Mouse (Mus musculus): ENCODE data around the gene Coq8a. TPM values are rescaled to one million over a fixed set of nuclear protein-coding genes. Genes with fewer than 3 reads are reported as not detected.

Gene Coq8a
- polyA plus RNA-seq, 1 experiment from 2014 or later = 2.7 TPM

DNA sequence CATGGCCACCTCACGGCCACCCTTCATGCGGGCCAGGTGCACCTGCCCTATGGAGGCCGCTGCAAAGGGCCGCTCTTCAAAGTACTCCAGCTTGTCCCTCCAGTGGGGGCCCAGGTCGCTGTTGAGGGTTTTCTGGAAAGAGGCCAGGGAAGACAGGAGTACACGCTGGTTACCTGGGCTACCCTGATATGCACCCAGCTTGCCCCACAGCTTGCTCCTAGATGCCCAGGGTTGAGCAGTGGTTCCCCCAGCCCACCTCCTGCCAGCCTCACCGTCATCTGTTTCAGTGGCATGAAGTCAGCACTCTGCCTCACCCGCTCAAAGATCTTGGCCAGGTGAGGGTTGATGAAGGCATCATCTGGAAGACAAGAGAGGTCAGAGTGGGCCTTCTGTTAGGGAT, 29.3 kb downstream of the Coq8a start:
- Histone ChIP-seq H3K4me2 (no peak overlapping the region), H3K4me3 (no peak overlapping the region), H3K27ac (no peak overlapping the region), H3K36me3 (replicated peaks) (no peaks in the 10 kb centered on the region), H3K9me3 (no peaks in the 10 kb centered on the region), H3K9ac (no peak overlapping the region), H3K4me1 (no peaks in the 10 kb centered on the region), H3K27me3 (replicated peaks) (no peaks in the 10 kb centered on the region)
- WGBS = 88% methylated on average over 8 of the region's 8 CpGs
- no peak for ATAC-seq (replicated peaks)

DNA sequence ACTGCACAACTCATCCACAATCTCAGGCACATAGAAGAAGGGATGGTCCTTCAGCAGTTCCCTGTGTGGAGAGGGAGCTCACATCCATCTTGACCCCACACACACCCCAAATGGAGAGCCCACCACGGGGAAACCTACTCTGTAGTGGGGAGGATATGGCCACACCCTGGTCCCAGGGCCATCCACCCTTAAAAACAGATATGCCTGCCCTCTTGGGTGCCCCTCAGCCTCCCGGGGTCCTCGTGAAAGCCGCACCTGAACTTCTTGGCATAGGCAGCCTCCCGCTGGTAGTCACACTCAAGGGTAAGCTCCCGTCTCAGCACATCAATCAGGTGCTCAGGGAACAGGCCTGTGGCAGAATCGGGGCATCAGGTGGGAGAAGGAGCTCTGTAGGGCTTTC, 30.2 kb downstream of the Coq8a start:
- Histone ChIP-seq H3K36me3 (replicated peaks) (no peaks in the 10 kb centered on the region), H3K27me3 (replicated peaks) (no peaks in the 10 kb centered on the region), H3K4me1 (no peaks in the 10 kb centered on the region), H3K27ac (no peak overlapping the region), H3K9me3 (no peaks in the 10 kb centered on the region), H3K4me2 (no peak overlapping the region), H3K9ac (no peak overlapping the region), H3K4me3 (no peak overlapping the region)
- ATAC-seq (replicated peaks) = no peak
- 90% methylated on average over 7 of the region's 7 CpGs for WGBS

DNA sequence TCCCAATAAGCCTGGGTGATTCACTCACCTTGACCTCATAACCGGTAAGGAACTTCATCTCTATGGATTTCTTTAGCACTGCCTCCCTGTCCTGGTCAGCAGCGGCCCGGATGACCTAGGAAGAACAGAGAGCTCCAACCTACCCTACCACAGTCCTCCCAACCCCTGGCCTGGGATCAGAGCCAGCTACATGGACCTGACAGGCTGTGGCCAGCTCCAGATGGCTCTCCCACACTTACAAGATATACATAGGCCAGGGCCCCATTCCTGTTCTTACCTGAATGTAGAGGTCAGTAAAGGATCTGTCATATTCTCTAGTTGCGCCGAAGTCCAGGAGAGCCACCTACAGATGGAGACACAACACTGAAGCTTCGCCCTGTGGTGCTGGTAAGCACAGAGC, 31.1 kb downstream of the Coq8a start:
- Histone ChIP-seq H3K27ac (no peak overlapping the region), H3K9ac (no peak overlapping the region), H3K27me3 (replicated peaks) (no peaks in the 10 kb centered on the region), H3K4me1 (no peaks in the 10 kb centered on the region), H3K4me3 (no peak overlapping the region), H3K36me3 (replicated peaks) (0 out of 2 replicates have a peak, but pooled peaks cover 5% of the 10 kb centered on the region), H3K9me3 (no peaks in the 10 kb centered on the region), H3K4me2 (no peak overlapping the region)
- 97% methylated on average over 6 of the region's 6 CpGs for WGBS
- ATAC-seq (replicated peaks) = no peak

DNA sequence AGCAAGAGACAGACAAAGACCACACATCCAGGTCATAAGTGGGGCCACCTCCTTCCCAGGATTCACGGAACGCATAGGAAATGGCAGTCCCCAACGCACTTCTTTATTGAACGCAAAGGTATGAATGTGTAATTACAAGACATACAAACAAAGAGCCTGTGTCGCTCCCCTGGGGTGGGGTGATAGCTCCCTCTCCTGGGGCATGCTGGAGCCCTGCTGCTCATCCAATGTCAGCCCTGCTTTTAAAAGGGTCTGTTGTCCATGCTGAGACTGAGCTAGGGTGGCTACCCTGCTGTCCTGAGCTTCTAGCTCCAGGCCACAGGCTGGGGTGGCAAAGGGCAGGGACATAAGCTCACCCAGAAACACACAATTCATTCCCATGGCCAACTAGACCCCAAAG, 32.9 kb downstream of the Coq8a start:
- Histone ChIP-seq H3K9ac (no peak overlapping the region), H3K36me3 (replicated peaks) (0 out of 2 replicates have a peak, but pooled peaks cover 19% of the 10 kb centered on the region), H3K4me2 (no peak overlapping the region), H3K4me3 (no peak overlapping the region), H3K9me3 (no peaks in the 10 kb centered on the region), H3K27ac (no peak overlapping the region), H3K4me1 (no peaks in the 10 kb centered on the region), H3K27me3 (replicated peaks) (no peaks in the 10 kb centered on the region)
- no peak for ATAC-seq (replicated peaks)
- 85% methylated on average over 5 of the region's 5 CpGs for WGBS

DNA sequence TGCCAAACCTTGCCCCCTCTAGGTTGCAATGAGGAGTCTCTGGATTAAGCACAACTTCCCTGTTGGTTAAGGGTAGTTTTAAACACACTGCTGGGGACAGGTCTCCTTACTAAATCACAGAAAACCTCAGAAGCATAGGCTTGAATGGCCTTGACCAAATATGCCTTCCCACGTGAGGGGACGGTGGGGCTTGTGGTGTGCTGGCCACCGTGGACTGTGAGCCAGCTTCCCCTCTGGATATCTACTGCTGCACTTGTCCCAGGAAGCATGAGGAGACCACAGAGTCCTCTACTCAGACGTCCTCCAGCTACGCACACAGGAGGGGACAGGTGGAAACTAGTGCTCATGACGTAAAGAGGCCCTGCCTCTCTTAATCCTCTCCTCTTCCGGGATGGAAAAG, 36.4 kb downstream of the Coq8a start:
- no peak for ATAC-seq (replicated peaks)
- no peak overlapping the region for H3K9ac ChIP-seq
- no peak overlapping the region for H3K4me3 ChIP-seq
- no peaks in the 10 kb centered on the region for H3K27me3 ChIP-seq (replicated peaks)
- no peak overlapping the region for H3K4me2 ChIP-seq
- H3K9me3 ChIP-seq = no peaks in the 10 kb centered on the region
- 0 out of 2 replicates have a peak, but pooled peaks cover 25% of the 10 kb centered on the region for H3K36me3 ChIP-seq (replicated peaks)
- no peaks in the 10 kb centered on the region for H3K4me1 ChIP-seq
- 83% methylated on average over 7 of the region's 7 CpGs for WGBS
- H3K27ac ChIP-seq = no peak overlapping the region

DNA sequence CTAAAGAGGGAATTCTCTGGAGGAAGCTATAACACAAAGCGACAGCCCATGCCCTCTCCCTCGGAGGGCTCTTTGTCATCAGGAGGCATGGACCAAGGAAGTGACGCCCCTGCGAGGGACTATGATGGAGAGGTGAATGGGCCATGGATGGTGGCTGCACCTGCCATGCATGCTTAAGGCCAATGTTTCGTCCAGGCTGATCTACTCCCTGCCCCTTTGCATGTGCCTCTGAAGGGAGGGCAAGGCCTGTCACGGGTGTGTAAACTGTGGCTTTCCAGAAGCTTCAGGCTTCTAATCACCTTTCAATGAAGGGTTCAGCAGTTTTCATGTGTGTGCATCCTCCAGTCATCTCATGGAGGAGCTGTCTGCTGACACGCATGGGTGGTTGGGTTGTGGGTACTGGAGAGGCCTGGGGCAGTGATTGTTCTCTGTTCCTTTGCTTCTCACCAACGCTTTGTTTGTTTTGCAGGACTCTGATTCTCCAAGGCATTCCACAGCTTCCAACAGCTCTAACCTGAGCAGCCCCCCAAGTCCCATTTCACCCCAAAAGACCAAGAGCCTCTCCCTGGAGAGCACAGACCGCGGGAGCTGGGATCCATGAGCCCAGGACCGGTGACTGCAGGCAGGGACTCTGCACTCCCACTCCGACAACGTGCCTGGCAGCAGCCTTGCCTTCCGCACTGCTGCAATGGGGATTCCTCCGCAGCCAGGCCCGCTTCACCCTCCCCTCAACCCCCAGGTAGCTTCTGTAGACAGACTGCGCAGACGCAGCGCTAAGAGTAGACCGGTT, 37.6 kb downstream of the Coq8a start:
- H3K36me3 ChIP-seq (replicated peaks) = 0 out of 2 replicates have a peak, but pooled peaks cover 25% of the 10 kb centered on the region
- H3K27ac ChIP-seq = no peak overlapping the region
- H3K27me3 ChIP-seq (replicated peaks) = no peaks in the 10 kb centered on the region
- no peaks in the 10 kb centered on the region for H3K4me1 ChIP-seq
- no peak overlapping the region for H3K9ac ChIP-seq
- WGBS = 82% methylated on average over 20 of the region's 20 CpGs
- H3K4me2 ChIP-seq = no peak overlapping the region
- no peak for ATAC-seq (replicated peaks)
- H3K9me3 ChIP-seq = no peaks in the 10 kb centered on the region
- H3K4me3 ChIP-seq = no peak overlapping the region

DNA sequence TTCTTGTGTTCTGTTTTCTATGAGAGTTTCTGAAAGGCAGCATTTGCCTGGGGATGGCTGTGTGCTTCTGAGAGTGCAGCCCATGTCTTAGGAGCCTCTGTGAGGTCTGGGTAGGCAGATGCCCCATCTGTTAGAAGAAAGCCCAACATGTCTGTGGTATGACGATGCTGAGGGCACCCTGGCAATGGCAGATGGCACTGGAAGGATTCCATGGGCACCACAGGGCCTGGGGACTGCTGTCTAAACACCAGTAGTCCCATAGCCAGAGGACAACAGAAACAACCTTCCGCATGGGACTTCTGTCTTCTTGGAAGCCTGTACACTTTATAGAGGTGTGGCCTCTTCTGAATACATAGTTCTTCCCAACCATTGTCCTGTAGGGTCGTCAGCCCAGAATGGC, 38.2 kb downstream of the Coq8a start:
- H3K36me3 ChIP-seq (replicated peaks) = 0 out of 2 replicates have a peak, but pooled peaks cover 25% of the 10 kb centered on the region
- WGBS = 75% methylated on average over 3 of the region's 3 CpGs
- no peak overlapping the region for H3K4me2 ChIP-seq
- ATAC-seq (replicated peaks) = no peak
- no peak overlapping the region for H3K27ac ChIP-seq
- no peaks in the 10 kb centered on the region for H3K27me3 ChIP-seq (replicated peaks)
- no peak overlapping the region for H3K9ac ChIP-seq
- H3K9me3 ChIP-seq = no peaks in the 10 kb centered on the region
- no peak overlapping the region for H3K4me3 ChIP-seq
- no peaks in the 10 kb centered on the region for H3K4me1 ChIP-seq

DNA sequence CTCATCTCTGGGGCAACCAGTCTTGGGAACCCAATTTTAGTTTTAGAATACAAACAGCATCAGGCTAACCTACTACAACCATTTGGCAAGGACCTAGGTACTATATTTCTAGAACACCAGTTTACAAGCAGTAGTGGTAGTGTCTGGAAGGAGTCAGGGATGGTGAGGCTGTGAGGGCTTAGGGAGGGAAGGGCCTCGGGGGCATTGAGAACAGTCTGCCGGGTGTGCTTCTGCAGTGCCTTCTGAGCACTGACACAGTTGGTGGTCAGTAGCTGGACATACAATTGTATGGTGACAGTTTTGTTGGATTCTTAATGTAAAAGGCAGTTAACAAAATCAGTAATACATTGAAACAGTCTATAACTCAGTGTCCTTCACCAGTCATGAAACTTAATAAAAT, 38.9 kb downstream of the Coq8a start:
- ATAC-seq (replicated peaks) = no peak
- no peaks in the 10 kb centered on the region for H3K4me1 ChIP-seq
- H3K4me2 ChIP-seq = no peak overlapping the region
- H3K27ac ChIP-seq = no peak overlapping the region
- no peak overlapping the region for H3K4me3 ChIP-seq
- H3K36me3 ChIP-seq (replicated peaks) = 0 out of 2 replicates have a peak, but pooled peaks cover 25% of the 10 kb centered on the region
- no peaks in the 10 kb centered on the region for H3K9me3 ChIP-seq
- WGBS = 80% methylated on average over 2 of the region's 2 CpGs
- H3K27me3 ChIP-seq (replicated peaks) = no peaks in the 10 kb centered on the region
- H3K9ac ChIP-seq = no peak overlapping the region

DNA sequence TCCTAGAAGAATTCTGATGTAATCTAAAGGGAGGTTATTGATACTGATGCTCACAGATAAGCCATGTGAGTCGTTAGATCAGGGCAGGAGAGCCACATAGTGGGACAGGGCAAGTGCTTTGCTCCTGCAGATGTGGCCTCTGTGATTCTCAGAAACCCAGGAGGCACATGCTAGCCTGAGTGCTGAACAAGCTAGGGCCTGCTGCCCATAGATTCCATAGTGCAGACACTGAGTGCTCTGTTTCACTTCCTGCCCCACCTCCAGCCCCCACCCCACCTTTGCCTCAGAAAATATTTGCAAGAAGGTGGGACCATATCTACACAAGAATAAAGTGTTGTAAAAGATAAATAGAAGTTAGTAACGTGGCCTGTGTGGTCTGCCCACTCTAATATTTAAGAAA, 40.8 kb downstream of the Coq8a start:
- Histone ChIP-seq H3K27ac (no peak overlapping the region), H3K27me3 (replicated peaks) (no peaks in the 10 kb centered on the region), H3K9me3 (no peaks in the 10 kb centered on the region), H3K4me1 (no peaks in the 10 kb centered on the region), H3K4me3 (no peak overlapping the region), H3K36me3 (replicated peaks) (0 out of 2 replicates have a peak, but pooled peaks cover 23% of the 10 kb centered on the region), H3K9ac (no peak overlapping the region), H3K4me2 (no peak overlapping the region)
- 92% methylated on average over 2 of the region's 2 CpGs for WGBS
- no peak for ATAC-seq (replicated peaks)

DNA sequence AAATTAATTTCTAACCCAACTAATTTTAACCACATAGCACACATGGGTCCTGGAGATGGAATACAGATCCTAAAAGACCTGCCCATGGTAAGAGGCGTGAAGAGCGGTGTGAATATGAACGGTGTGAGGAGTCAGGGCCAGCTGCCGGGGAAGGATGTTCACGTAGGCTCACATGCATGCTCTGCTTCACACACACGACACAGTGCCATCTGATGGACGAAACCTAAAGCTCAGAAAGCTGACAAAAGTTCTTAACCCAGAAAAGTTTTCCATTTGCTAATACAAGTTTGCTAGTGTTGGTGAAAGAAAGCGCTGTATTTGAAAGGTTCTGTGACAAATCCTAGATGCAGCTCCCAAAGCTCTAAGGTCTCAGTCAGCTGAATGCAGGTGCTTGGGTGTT, 48.2 kb downstream of the Coq8a start:
- WGBS = 78% methylated on average over 8 of the region's 8 CpGs
- Histone ChIP-seq H3K9ac (no peak overlapping the region), H3K4me1 (no peaks in the 10 kb centered on the region), H3K4me3 (no peak overlapping the region), H3K27me3 (replicated peaks) (no peaks in the 10 kb centered on the region), H3K27ac (no peak overlapping the region), H3K9me3 (no peaks in the 10 kb centered on the region), H3K36me3 (replicated peaks) (peaks cover 16% of the 10 kb centered on the region; the same call in 1 of the 2 replicates), H3K4me2 (no peak overlapping the region)
- ATAC-seq (replicated peaks) = no peak

DNA sequence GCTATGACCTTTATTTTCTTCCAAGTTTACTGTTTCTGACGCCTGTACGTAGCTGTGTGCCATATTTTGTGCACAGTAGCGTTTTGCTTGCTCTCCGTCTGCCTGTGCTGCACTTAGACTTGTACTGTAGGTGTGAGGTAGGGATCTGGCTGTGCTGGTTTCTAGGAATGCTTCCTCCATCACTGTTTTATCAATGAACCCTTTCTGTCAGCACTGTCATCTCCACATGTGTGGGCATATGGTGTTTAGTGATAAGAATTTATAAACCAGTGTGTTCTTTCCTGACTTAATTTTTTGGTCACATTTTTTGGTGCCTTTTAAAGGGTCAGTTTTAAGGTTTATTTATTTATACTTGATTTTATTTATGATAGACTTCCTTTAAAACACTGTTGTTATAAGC, 50.8 kb downstream of the Coq8a start:
- no peak overlapping the region for H3K9ac ChIP-seq
- H3K4me3 ChIP-seq = no peak overlapping the region
- 95% methylated on average over 4 of the region's 4 CpGs for WGBS
- no peak overlapping the region for H3K4me2 ChIP-seq
- no peaks in the 10 kb centered on the region for H3K27me3 ChIP-seq (replicated peaks)
- no peak overlapping the region for H3K27ac ChIP-seq
- H3K36me3 ChIP-seq (replicated peaks) = peaks cover 19% of the 10 kb centered on the region; the same call in 1 of the 2 replicates
- no peaks in the 10 kb centered on the region for H3K4me1 ChIP-seq
- no peaks in the 10 kb centered on the region for H3K9me3 ChIP-seq
- ATAC-seq (replicated peaks) = no peak

DNA sequence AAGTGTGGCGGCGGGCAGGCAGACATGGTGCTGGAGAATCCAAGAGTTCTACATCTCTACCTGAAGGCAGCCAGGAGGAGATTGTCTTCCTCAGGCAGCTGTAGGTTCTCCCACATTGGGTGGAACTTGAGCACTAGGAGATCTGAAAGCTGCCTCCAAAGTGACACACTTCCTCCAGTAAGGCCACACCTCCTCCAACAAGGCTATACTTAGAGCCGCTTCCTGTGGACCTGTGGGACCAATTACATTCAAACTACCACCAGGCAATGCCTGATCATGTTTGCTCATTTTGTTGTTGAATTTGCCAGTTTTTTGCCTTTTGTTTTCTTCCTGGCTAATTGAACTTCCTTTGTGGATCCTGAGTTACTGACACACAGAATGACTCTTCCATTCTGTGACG, 51.4 kb downstream of the Coq8a start:
- Histone ChIP-seq H3K4me3 (no peak overlapping the region), H3K9me3 (no peaks in the 10 kb centered on the region), H3K36me3 (replicated peaks) (peaks cover 19% of the 10 kb centered on the region; the same call in 1 of the 2 replicates), H3K9ac (no peak overlapping the region), H3K4me2 (no peak overlapping the region), H3K27ac (no peak overlapping the region), H3K27me3 (replicated peaks) (no peaks in the 10 kb centered on the region), H3K4me1 (no peaks in the 10 kb centered on the region)
- no peak for ATAC-seq (replicated peaks)
- 93% methylated on average over 4 of the region's 4 CpGs for WGBS

DNA sequence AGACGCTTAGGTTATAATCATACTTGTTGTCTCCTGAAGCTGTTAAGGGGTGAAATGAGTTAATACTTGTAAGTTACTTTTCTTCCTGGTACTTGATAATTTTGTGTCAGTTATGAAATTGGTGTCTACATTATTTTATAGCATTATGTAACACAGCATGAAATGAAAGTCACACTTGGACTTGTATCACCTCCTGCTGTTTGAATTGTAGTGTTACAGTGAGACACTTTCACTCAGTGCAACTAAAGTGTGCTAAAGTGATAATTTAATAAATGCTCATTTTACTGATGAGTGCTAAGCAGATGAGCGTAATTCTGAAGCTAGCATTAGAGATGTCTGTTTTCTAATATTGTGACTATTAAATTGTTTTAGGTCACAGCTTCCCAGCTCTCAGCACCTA, 58.4 kb downstream of the Coq8a start:
- peaks cover 24% of the 10 kb centered on the region; the same call in 1 of the 2 replicates for H3K36me3 ChIP-seq (replicated peaks)
- H3K27me3 ChIP-seq (replicated peaks) = no peaks in the 10 kb centered on the region

More for the DNA sequence above, 58.4 kb downstream of the Coq8a start:
- H3K4me1 ChIP-seq = no peaks in the 10 kb centered on the region
- H3K4me3 ChIP-seq = no peak overlapping the region
- ATAC-seq (replicated peaks) = no peak
- H3K9me3 ChIP-seq = no peaks in the 10 kb centered on the region
- WGBS = 96% methylated on average over 2 of the region's 2 CpGs
- H3K9ac ChIP-seq = no peak overlapping the region
- no peak overlapping the region for H3K4me2 ChIP-seq
- no peak overlapping the region for H3K27ac ChIP-seq

Data from midbrain, embryonic 15.5 days (tissue).